Mouse (Mus musculus) gastrocnemius, postnatal 4 days (tissue): Measurements from ENCODE around the gene Ubxn11. TPM values are rescaled to one million over a fixed set of nuclear protein-coding genes. Genes with fewer than 3 reads are reported as not detected.

Experiments
- DNase-seq, 2 experiments: peaks; one replicate each; pipeline ENCODE4 v3.0.0; 2021 to 2022; ENCODE audit warnings: low spot score in 2 of 2, mixed read lengths in 2 of 2
- long read RNA-seq, 2 experiments: library from polyadenylated mRNA; stranded (forward); transcript quantifications; one replicate each; pipeline ENCODE4 v2.0.0; 2021
- total RNA-seq, 2 experiments: library from RNA; stranded (reverse); gene quantifications; 2 replicates each; pipeline ENCODE4 v1.2.3; 2021

Ubxn11 gene
- 1 to 10 TPM; 3.2 to 3.7 TPM for total RNA-seq
- long read RNA-seq, experiment 1, partial matches to known transcripts: 0 of 1 reads
- long read RNA-seq, experiment 1, other reads (novel, unspliced or antisense): 1 of 1 reads
- long read RNA-seq, experiment 2, partial matches to known transcripts: 0 of 1 reads
- long read RNA-seq, experiment 2, other reads (novel, unspliced or antisense): 1 of 1 reads

GRCm38 (mm10) chr4:134101979-134102741 lies at the start of gene Ubxn11:
TSS of gene Ubxn11 (plus strand) at chr4:134102570.
- DNase-seq: peak; percentile 63 to 82

- DNase-seq: no peak
These were observed 48.8 kb upstream of the Ubxn11 start, which contains the start of gene Zfp683 for GRCm38 (mm10) chr4:134053538-134053937. TSS of gene Zfp683 (plus strand) at chr4:134053838.

GRCm38 (mm10) chr4:134058166-134058715 lies 44.1 kb upstream of the Ubxn11 start:
- DNase-seq: no peak

- no peak for DNase-seq
These were observed 43.5 kb upstream of the Ubxn11 start for GRCm38 (mm10) chr4:134058908-134059307.

- no peak for DNase-seq
These were observed 42.1 kb upstream of the Ubxn11 start, which contains the start of gene Crybg2 for GRCm38 (mm10) chr4:134060135-134060865. TSS of gene Crybg2 (plus strand) at chr4:134060815.

- DNase-seq: no peak
These were observed 41.1 kb upstream of the Ubxn11 start for GRCm38 (mm10) chr4:134061166-134061830.

GRCm38 (mm10) chr4:134061944-134062446 lies 40.4 kb upstream of the Ubxn11 start:
- no peak for DNase-seq

- no peak for DNase-seq
These were observed 39.8 kb upstream of the Ubxn11 start for GRCm38 (mm10) chr4:134062561-134062960.

GRCm38 (mm10) chr4:134065431-134066004 lies 36.9 kb upstream of the Ubxn11 start:
- no peak for DNase-seq

GRCm38 (mm10) chr4:134067383-134067782 lies 35.0 kb upstream of the Ubxn11 start:
- no peak for DNase-seq

GRCm38 (mm10) chr4:134067833-134068544 lies 34.4 kb upstream of the Ubxn11 start:
- no peak for DNase-seq

GRCm38 (mm10) chr4:134068793-134069580 lies 33.4 kb upstream of the Ubxn11 start:
- DNase-seq: no peak

GRCm38 (mm10) chr4:134078694-134079093 lies 23.7 kb upstream of the Ubxn11 start:
- no peak for DNase-seq

- DNase-seq: no peak
These were observed 21.7 kb upstream of the Ubxn11 start for GRCm38 (mm10) chr4:134080674-134081073.

- no peak for DNase-seq
These were observed 20.5 kb upstream of the Ubxn11 start for GRCm38 (mm10) chr4:134081730-134082386.

GRCm38 (mm10) chr4:134082460-134082859 lies 19.9 kb upstream of the Ubxn11 start:
- DNase-seq: no peak

- no peak for DNase-seq
These were observed 17.4 kb upstream of the Ubxn11 start for GRCm38 (mm10) chr4:134084999-134085398.

- no peak for DNase-seq
These were observed 15.0 kb upstream of the Ubxn11 start for GRCm38 (mm10) chr4:134087412-134087811.
